In genomic region chr3:144561511-144562250, GRCm38 (mm10) we compare ENCODE assay signal across 7 mouse cellular contexts. TPM values are rescaled to one million over a fixed set of nuclear protein-coding genes. Genes with fewer than 3 reads are reported as not detected.
A peak's percentile ranks its signal among the peaks of the same experiment; 100 is the strongest.
DNase-seq lines count a peak whose midpoint lies in the region; ATAC-seq and TF ChIP-seq lines count a peak whose summit lies in the region.

No protein-coding gene starts in this region.

- no peak overlapping the region for H3K9ac ChIP-seq in liver, embryonic 11.5 days (ENCODE audit: low read depth, low read length)

- H3K4me3 ChIP-seq in lung, adult 2 months (replicated peaks; ENCODE audit: extremely low read depth, low read depth, low read length), result peak overlapping the region; percentile 49
- H3K4me3 ChIP-seq in liver, embryonic 11.5 days (ENCODE audit: low read depth, low read length), result no peak overlapping the region
- H3K4me3 ChIP-seq in hindbrain, embryonic 10.5 days, result no peak overlapping the region

- H3K36me3 ChIP-seq in liver, embryonic 11.5 days (ENCODE audit: control insufficient read depth, insufficient read depth, low read length), result no peaks in the 10 kb centered on the region
- no peaks in the 10 kb centered on the region for H3K36me3 ChIP-seq in splenic B cell, adult 2 months (ENCODE audit: control insufficient read depth, insufficient read depth, low read length, poor library complexity, severe bottlenecking)
- H3K36me3 ChIP-seq in hindbrain, embryonic 10.5 days, result peaks cover 7% of the 10 kb centered on the region

- TF ChIP-seq POLR2A in lung, adult 2 months (IDR thresholded peaks at IDR 0.05; ENCODE audit: borderline replicate concordance, extremely low read depth, low read depth, low read length), result no peak

- H3K4me1 ChIP-seq in lung, adult 2 months (ENCODE audit: control insufficient read depth, insufficient read depth, low read length), result peaks cover 16% of the 10 kb centered on the region
- peaks cover 20% of the 10 kb centered on the region for H3K4me1 ChIP-seq in liver, embryonic 11.5 days (replicated peaks; ENCODE audit: control insufficient read depth, insufficient read depth, low read length)
- H3K4me1 ChIP-seq in hindbrain, embryonic 10.5 days (replicated peaks), result peaks cover 31% of the 10 kb centered on the region

- no peaks in the 10 kb centered on the region for H3K9me3 ChIP-seq in liver, embryonic 11.5 days (ENCODE audit: control insufficient read depth, low read length)
- H3K9me3 ChIP-seq in hindbrain, embryonic 10.5 days, result no peaks in the 10 kb centered on the region

- H3K27ac ChIP-seq in liver, embryonic 11.5 days (ENCODE audit: low read depth, low read length), result no peak overlapping the region
- no peak overlapping the region for H3K27ac ChIP-seq in hindbrain, embryonic 10.5 days

- TF ChIP-seq CTCF in lung, adult 2 months (IDR thresholded peaks at IDR 0.05; ENCODE audit: insufficient read depth, low read length), result no peak

- WGBS in lung, adult 2 months, result 47% methylated on average over 22 of the region's 22 CpGs
- 40% methylated on average over 22 of the region's 22 CpGs for WGBS in liver, embryonic 11.5 days
- 70% methylated on average over 22 of the region's 22 CpGs for WGBS in hindbrain, embryonic 10.5 days

- no peaks in the 10 kb centered on the region for H3K27me3 ChIP-seq in liver, embryonic 11.5 days (replicated peaks; ENCODE audit: control insufficient read depth, insufficient read depth, low read length)
- no peaks in the 10 kb centered on the region for H3K27me3 ChIP-seq in splenic B cell, adult 2 months (ENCODE audit: control insufficient read depth, insufficient read depth, low read length, poor library complexity, severe bottlenecking)
- no peaks in the 10 kb centered on the region for H3K27me3 ChIP-seq in hindbrain, embryonic 10.5 days (ENCODE audit: insufficient read depth, poor library complexity, severe bottlenecking)

- no peak for DNase-seq in lung, adult 2 months
- DNase-seq in lung, postnatal 25 days (ENCODE audit: low spot score), result no peak
- no peak for DNase-seq in liver, embryonic 11.5 days (ENCODE audit: low spot score)
- DNase-seq in splenic B cell, adult 2 months (ENCODE audit: low read depth, low spot score), result peak; percentile 48
- DNase-seq in embryo, embryonic 10 days (ENCODE audit: low spot score), result no peak
- DNase-seq in hindbrain, embryonic 10.5 days (ENCODE audit: low spot score), result no peak

- ATAC-seq in common myeloid progenitor, adult 5-6 weeks (replicated peaks; ENCODE audit: low read depth, poor library complexity, severe bottlenecking), result peak; percentile 93
- ATAC-seq in liver, embryonic 11.5 days (replicated peaks; ENCODE audit: low FRiP score), result peak; percentile 40

- H3K4me2 ChIP-seq in liver, embryonic 11.5 days, result peak overlapping the region; percentile 58

RNA-seq across cellular contexts. Expression of gene Hs2st1, which starts 8.3 kb away (rescaled TPM):
- polyA plus RNA-seq in lung, adult 2 months (2012; rRNA removed), result 26.2 and 28.4 TPM in 2 replicates
- total RNA-seq in common myeloid progenitor, adult 5-6 weeks (2017), result 16.2 and 17.8 TPM in 2 replicates
- polyA plus RNA-seq in liver, embryonic 11.5 days (2014; fragmentation: Nextera tagmentation; extraction: Ambion mirVana), result 7.2 and 7.3 TPM in 2 replicates
- 12.6 and 13.3 TPM in 2 replicates for polyA plus RNA-seq in hindbrain, embryonic 10.5 days (2016; fragmentation: Nextera tagmentation; extraction: Ambion mirVana)

RNA-seq across cellular contexts. Expression of gene Selenof, which starts 8.4 kb away (rescaled TPM):
- 228 and 245 TPM in 2 replicates for polyA plus RNA-seq in lung, adult 2 months (2012; rRNA removed)
- total RNA-seq in common myeloid progenitor, adult 5-6 weeks (2017), result 591 and 595 TPM in 2 replicates
- polyA plus RNA-seq in liver, embryonic 11.5 days (2014; fragmentation: Nextera tagmentation; extraction: Ambion mirVana), result 369 and 370 TPM in 2 replicates
- 484 and 487 TPM in 2 replicates for polyA plus RNA-seq in hindbrain, embryonic 10.5 days (2016; fragmentation: Nextera tagmentation; extraction: Ambion mirVana)
